Mouse (Mus musculus): ENCODE measurements around the gene Gm20777. TPM values are rescaled to one million over a fixed set of nuclear protein-coding genes. Genes with fewer than 3 reads are reported as not detected.

Gm20777 gene
- polyA plus RNA-seq (2014; fragmentation: Illumina TruSeq; extraction: RNeasy Lipid Tissue Mini Kit (QIAGEN cat#74804); ENCODE audit: low read depth, low replicate concordance), result not detected

GRCm38 (mm10) chrY:10752350-10752749 lies at the start of gene Gm20777:
Gene Gm20777 (minus strand): TSS chrY:10752450.

Other genes with a start within 250 kb of the Gm20777 start
- not detected for gene Gm20737, start 216.4 kb downstream of the Gm20777 start, polyA plus RNA-seq (2014; fragmentation: Illumina TruSeq; extraction: RNeasy Lipid Tissue Mini Kit (QIAGEN cat#74804); ENCODE audit: low read depth, low replicate concordance)
- not detected for gene Gm21775, start 199.0 kb downstream of the Gm20777 start, polyA plus RNA-seq (2014; fragmentation: Illumina TruSeq; extraction: RNeasy Lipid Tissue Mini Kit (QIAGEN cat#74804); ENCODE audit: low read depth, low replicate concordance)
- not detected for gene Gm21900, start 136.1 kb downstream of the Gm20777 start, polyA plus RNA-seq (2014; fragmentation: Illumina TruSeq; extraction: RNeasy Lipid Tissue Mini Kit (QIAGEN cat#74804); ENCODE audit: low read depth, low replicate concordance)

Data from sigmoid colon, adult 10 weeks (tissue).